Comparison of ENCODE assay signal across 8 mouse cellular contexts in genomic region chr10:8516916-8517524, GRCm38 (mm10). TPM values are rescaled to one million over a fixed set of nuclear protein-coding genes. Genes with fewer than 3 reads are reported as not detected.
DNase-seq lines count a peak whose midpoint lies in the region; ATAC-seq and TF ChIP-seq lines count a peak whose summit lies in the region.

No protein-coding gene starts in this region.

- 0 out of 2 replicates have a peak, but pooled peaks cover 5% of the 10 kb centered on the region for H3K4me1 ChIP-seq in heart, postnatal 0 days (ENCODE audit: control insufficient read depth, insufficient read depth)
- H3K4me1 ChIP-seq in embryonic facial prominence, embryonic 14.5 days (ENCODE audit: control insufficient read depth, insufficient read depth, low read length): peaks cover 15% of the 10 kb centered on the region
- peaks cover 27% of the 10 kb centered on the region for H3K4me1 ChIP-seq in limb, embryonic 15.5 days

- H3K9ac ChIP-seq in heart, postnatal 0 days (replicated peaks; ENCODE audit: low read depth, low read length): no peak overlapping the region
- H3K9ac ChIP-seq in embryonic facial prominence, embryonic 14.5 days (ENCODE audit: low read depth, low read length): peak overlapping the region; percentile 80
- H3K9ac ChIP-seq in limb, embryonic 15.5 days: 0 out of 2 replicates have a peak overlapping the region, but pooled peaks have one; percentile 74

- H3K4me2 ChIP-seq in heart, postnatal 0 days (ENCODE audit: low read depth, low read length): peak overlapping the region; percentile 86
- H3K4me2 ChIP-seq in embryonic facial prominence, embryonic 14.5 days (ENCODE audit: low read depth, low read length): peak overlapping the region; percentile 89
- peak overlapping the region; percentile 90 for H3K4me2 ChIP-seq in limb, embryonic 15.5 days

- peak overlapping the region; percentile 76 for H3K4me3 ChIP-seq in heart, postnatal 0 days (ENCODE audit: low read depth, low read length)
- H3K4me3 ChIP-seq in embryonic facial prominence, embryonic 14.5 days (ENCODE audit: low read depth, low read length): peak overlapping the region; percentile 73
- H3K4me3 ChIP-seq in limb, embryonic 15.5 days: peak overlapping the region; percentile 84

- TF ChIP-seq EP300 in heart, postnatal 0 days (IDR thresholded peaks at IDR 0.05; ENCODE audit: low read depth): no peak

- DNase-seq in heart, postnatal 0 days (ENCODE audit: low spot score): no peak
- DNase-seq in heart, adult 18-20 months: no peak
- peak; percentile 21 for DNase-seq in T-cell, adult 2 months (ENCODE audit: low spot score)
- no peak for DNase-seq in embryonic facial prominence, embryonic 14.5 days (ENCODE audit: low spot score)
- DNase-seq in frontal cortex, postnatal 10 days (ENCODE audit: low spot score in 2 of 2): no peak
- no peak for DNase-seq in layer of hippocampus, adult 8-10 months (ENCODE audit: low spot score in 2 of 2)
- DNase-seq in kidney, adult 18-20 months: no peak

- no peak for ATAC-seq in heart, postnatal 0 days (ENCODE audit: insufficient read depth, low read depth)
- no peak for ATAC-seq in embryonic facial prominence, embryonic 14.5 days (ENCODE audit: low read depth)
- ATAC-seq in limb, embryonic 15.5 days (ENCODE audit: insufficient number of reproducible peaks, low FRiP score, low TSS enrichment, low read depth): no peak

- H3K9me3 ChIP-seq in heart, postnatal 0 days (replicated peaks; ENCODE audit: control insufficient read depth, low read length): 0 out of 2 replicates have a peak, but pooled peaks cover 5% of the 10 kb centered on the region
- no peaks in the 10 kb centered on the region for H3K9me3 ChIP-seq in embryonic facial prominence, embryonic 14.5 days (ENCODE audit: control insufficient read depth, low read length)
- no peaks in the 10 kb centered on the region for H3K9me3 ChIP-seq in limb, embryonic 15.5 days

- TF ChIP-seq CTCF in heart, postnatal 0 days (IDR thresholded peaks at IDR 0.05; ENCODE audit: low read depth): peak; percentile 26

- WGBS in heart, postnatal 0 days: 35% methylated on average over 9 of the region's 9 CpGs
- WGBS in embryonic facial prominence, embryonic 14.5 days: 13% methylated on average over 9 of the region's 9 CpGs
- WGBS in limb, embryonic 15.5 days: 16% methylated on average over 9 of the region's 9 CpGs

- peaks cover 22% of the 10 kb centered on the region for H3K27me3 ChIP-seq in heart, postnatal 0 days (ENCODE audit: control insufficient read depth, insufficient read depth, low read length)
- H3K27me3 ChIP-seq in embryonic facial prominence, embryonic 14.5 days (replicated peaks; ENCODE audit: control insufficient read depth, insufficient read depth, low read length): 0 out of 2 replicates have a peak, but pooled peaks cover 5% of the 10 kb centered on the region
- 0 out of 2 replicates have a peak, but pooled peaks cover 3% of the 10 kb centered on the region for H3K27me3 ChIP-seq in limb, embryonic 15.5 days

- H3K27ac ChIP-seq in heart, postnatal 0 days (ENCODE audit: low read depth): no peak overlapping the region
- no peak overlapping the region for H3K27ac ChIP-seq in embryonic facial prominence, embryonic 14.5 days (replicated peaks; ENCODE audit: low read depth, low read length)
- no peak overlapping the region for H3K27ac ChIP-seq in limb, embryonic 15.5 days

- no peaks in the 10 kb centered on the region for H3K36me3 ChIP-seq in heart, postnatal 0 days (replicated peaks; ENCODE audit: control insufficient read depth, insufficient read depth, low read length)
- H3K36me3 ChIP-seq in embryonic facial prominence, embryonic 14.5 days (ENCODE audit: control insufficient read depth, insufficient read depth, low read length): no peaks in the 10 kb centered on the region
- H3K36me3 ChIP-seq in limb, embryonic 15.5 days: no peaks in the 10 kb centered on the region

RNA-seq across cellular contexts. Expression of gene Ust, which starts 1.6 kb away (rescaled TPM):
- total RNA-seq in heart, postnatal 0 days (2014; rRNA removed; ENCODE audit: low replicate concordance): 1.2 and 1.7 TPM in 2 replicates
- 0.93 and 1.1 TPM in 2 replicates for polyA plus RNA-seq in heart, postnatal 0 days (2015; fragmentation: Nextera tagmentation; extraction: Ambion mirVana)
- 1 to 10 TPM; 1.1 to 1.9 TPM for total RNA-seq in heart, adult 18-20 months (2021)
- polyA plus RNA-seq in embryonic facial prominence, embryonic 14.5 days (2014; fragmentation: Nextera tagmentation; extraction: Ambion mirVana): 10.8 and 11.2 TPM in 2 replicates
- 9.4 and 11.5 TPM in 2 replicates for polyA plus RNA-seq in limb, embryonic 15.5 days (2015; fragmentation: Nextera tagmentation; extraction: Ambion mirVana)
- 10 to 100 TPM; 55.3 to 61.3 (median 57.6) TPM for total RNA-seq in layer of hippocampus, adult 8-10 months (2022)

Comparison
In these comparisons a context has a peak if more than half of its experiments do, and no peak if none do; other contexts are left out.
1. RNA of gene Ust, which starts 1.6 kb away (total RNA-seq): 55.3 to 61.3 TPM in layer of hippocampus, adult 8-10 months; 1.1 to 1.9 TPM in heart, adult 18-20 months and 1.2 to 1.7 TPM in heart, postnatal 0 days; every median in the first group is over 10 times any median in the second.
2. Peak in every context shown above with its lines, with median percentiles within 50 percentile points of each other: H3K4me2 ChIP-seq and H3K4me3 ChIP-seq.